Mouse (Mus musculus) embryo, embryonic 9.5 days (tissue): ENCODE results near the gene Rnf43.

Experiments
- DNase-seq: peaks from one replicate; pipeline ENCODE4 v3.0.0-alpha.2; 2017; ENCODE audit errors: extremely low spot score

The Rnf43 gene

GRCm38 (mm10) chr11:87662407-87662806 lies at the start of gene Rnf43:
TSS of gene Rnf43 (plus strand) at chr11:87662722.
- DNase-seq, result peak; percentile 85

GRCm38 (mm10) chr11:87613972-87614371 lies 48.5 kb upstream of the Rnf43 start:
- DNase-seq, result no peak

GRCm38 (mm10) chr11:87615551-87615950 lies 47.0 kb upstream of the Rnf43 start:
- DNase-seq, result no peak

- no peak for DNase-seq
Observed at GRCm38 (mm10) chr11:87615952-87616351, 46.6 kb upstream of the Rnf43 start.

- DNase-seq, result no peak
Observed at GRCm38 (mm10) chr11:87616790-87617474, 45.6 kb upstream of the Rnf43 start, which contains the start of gene Hsf5. TSS of gene Hsf5 (plus strand) at chr11:87617164.

- no peak for DNase-seq
Observed at GRCm38 (mm10) chr11:87617606-87618005, 44.9 kb upstream of the Rnf43 start.

GRCm38 (mm10) chr11:87623160-87623559 lies 39.4 kb upstream of the Rnf43 start:
- no peak for DNase-seq

- DNase-seq, result peak; percentile 49
Observed at GRCm38 (mm10) chr11:87629859-87630258, 32.7 kb upstream of the Rnf43 start.

- no peak for DNase-seq
Observed at GRCm38 (mm10) chr11:87638793-87639192, 23.7 kb upstream of the Rnf43 start.

GRCm38 (mm10) chr11:87639206-87639605 lies 23.3 kb upstream of the Rnf43 start:
- peak; percentile 78 for DNase-seq

- DNase-seq, result no peak
Observed at GRCm38 (mm10) chr11:87642865-87643264, 19.7 kb upstream of the Rnf43 start.

- DNase-seq, result no peak
Observed at GRCm38 (mm10) chr11:87654693-87655092, 7.8 kb upstream of the Rnf43 start.

GRCm38 (mm10) chr11:87659216-87659615 lies 3.3 kb upstream of the Rnf43 start:
- DNase-seq, result no peak

- DNase-seq, result no peak
Observed at GRCm38 (mm10) chr11:87662822-87663221, 300 bp downstream of the Rnf43 start.

- no peak for DNase-seq
Observed at GRCm38 (mm10) chr11:87663948-87664347, 1.4 kb downstream of the Rnf43 start.

GRCm38 (mm10) chr11:87664521-87664920 lies 2.0 kb downstream of the Rnf43 start:
- DNase-seq, result no peak

GRCm38 (mm10) chr11:87665224-87665623 lies 2.7 kb downstream of the Rnf43 start:
- no peak for DNase-seq

- DNase-seq, result no peak
Observed at GRCm38 (mm10) chr11:87665658-87666057, 3.1 kb downstream of the Rnf43 start.

- no peak for DNase-seq
Observed at GRCm38 (mm10) chr11:87666256-87667035, 3.9 kb downstream of the Rnf43 start.

GRCm38 (mm10) chr11:87667107-87668090 lies 4.9 kb downstream of the Rnf43 start:
- no peak for DNase-seq

- no peak for DNase-seq
Observed at GRCm38 (mm10) chr11:87673282-87673681, 10.8 kb downstream of the Rnf43 start.

GRCm38 (mm10) chr11:87675606-87676005 lies 13.1 kb downstream of the Rnf43 start:
- DNase-seq, result no peak
